Mouse (Mus musculus) liver, postnatal 0 days (tissue): ENCODE measurements at regions not wholly inside any gene's neighbourhood (a gene's known extent, or its start where the extent isn't known, plus 50 kb on each side); places are given as distances from the start of the nearest gene placed in this dataset.

ENCODE experiments used
- CTCF ChIP-seq: sonication (generic); IDR thresholded peaks from 2 replicates; pipeline ENCODE4 v1.5.1; 2016; ENCODE audit warnings: antibody characterized with exemption, low read depth
- EP300 ChIP-seq: IDR thresholded peaks from 2 replicates; pipeline ENCODE4 v1.6.1; 2016; ENCODE audit warnings: antibody characterized with exemption, low read depth, mild to moderate bottlenecking

DNA sequence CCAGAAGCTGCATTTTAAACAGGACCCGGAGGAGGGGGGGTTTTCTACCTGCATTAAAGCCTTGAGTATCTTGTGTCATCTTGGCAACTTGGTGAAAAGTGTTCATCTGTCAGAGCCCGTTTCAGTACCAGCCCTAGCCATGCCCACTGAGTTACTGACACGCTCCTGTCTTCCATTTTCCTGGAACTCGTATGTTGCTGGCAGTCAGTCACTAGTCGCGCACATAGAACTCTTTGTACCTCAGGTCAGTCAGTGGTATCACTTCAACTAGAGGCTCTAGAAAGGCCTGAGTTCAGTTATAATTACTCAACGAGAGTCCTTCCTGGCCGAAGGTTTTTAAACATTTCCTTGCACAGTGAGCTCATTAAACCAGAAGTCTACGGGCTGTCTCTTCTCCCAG, 198.9 kb upstream of the Lrig1 start:
- TF ChIP-seq CTCF (no peak), EP300 (no peak)
